Mouse (Mus musculus) ovary, postnatal 10 days (tissue): ENCODE data around the gene Kcnmb2.

Experiments
- DNase-seq: peaks from one replicate; pipeline ENCODE4 v3.0.0; 2022; ENCODE audit warnings: low spot score

Kcnmb2 gene

DNA sequence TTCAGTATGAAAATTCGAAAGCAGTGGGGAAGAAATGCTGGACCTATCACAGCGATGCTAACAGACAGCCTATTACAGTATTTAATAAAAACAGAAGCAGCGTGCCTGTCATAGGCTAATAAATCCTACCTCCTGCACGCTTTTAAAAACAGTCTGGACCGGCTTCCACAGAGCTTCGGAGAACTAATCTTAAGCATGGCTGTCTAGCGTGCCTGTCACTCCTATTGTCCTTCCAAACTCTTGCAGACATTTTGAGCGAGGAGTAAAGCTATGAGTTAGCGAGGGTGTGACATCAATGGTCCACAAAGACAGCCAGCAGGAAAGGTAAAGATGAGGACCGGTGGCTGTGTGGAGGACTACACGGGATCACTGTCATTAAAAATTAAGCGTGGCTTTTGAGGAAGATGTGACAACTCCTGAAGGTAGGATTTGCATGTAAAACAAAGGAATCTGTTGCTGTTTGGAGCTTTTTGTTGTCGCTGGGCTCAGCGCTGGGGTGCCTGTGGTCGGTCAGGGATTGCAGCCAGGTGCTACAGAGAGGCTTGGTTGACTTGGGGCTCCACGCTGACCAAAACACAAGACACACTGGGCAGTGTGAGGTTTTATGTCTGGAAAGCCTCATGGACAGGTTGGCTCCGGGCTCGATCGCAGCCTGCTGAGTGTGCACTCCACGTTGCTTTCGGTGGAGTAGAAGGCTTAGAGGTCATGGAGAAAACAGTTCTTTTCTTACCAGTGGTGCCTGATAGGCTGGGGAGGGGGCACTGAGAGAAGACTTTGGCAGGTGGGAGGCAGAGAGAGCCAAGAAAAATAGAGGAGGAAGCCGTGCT lies at the start of gene Kcnmb2:
TSS of gene Kcnmb2 (plus strand) at position 4 of the 827 bp plus-strand sequence.
- no peak for DNase-seq

- no peak for DNase-seq
These were observed 38.8 kb upstream of the Kcnmb2 start for GRCm38 (mm10) chr3:31863522-31863921.

DNA sequence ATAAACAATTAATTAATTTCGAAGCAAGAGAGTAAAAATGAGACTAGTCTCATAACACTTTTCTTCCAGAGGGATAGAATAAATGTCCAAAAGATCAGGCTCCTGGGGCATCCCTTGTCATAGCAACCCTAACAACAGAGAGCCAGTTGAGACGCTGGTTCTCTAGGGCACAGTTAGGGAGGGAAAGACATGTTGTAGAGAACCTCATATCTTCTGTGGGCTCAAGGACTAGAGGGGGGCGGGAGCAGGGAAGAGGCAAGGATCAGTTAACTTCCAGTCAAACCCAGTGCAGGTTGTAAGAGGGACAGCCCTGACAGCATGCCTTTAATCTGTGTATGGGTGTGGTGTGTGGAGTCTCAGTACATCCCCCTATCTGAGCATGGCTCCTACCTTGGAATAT lies 38.2 kb upstream of the Kcnmb2 start:
- no peak for DNase-seq

DNA sequence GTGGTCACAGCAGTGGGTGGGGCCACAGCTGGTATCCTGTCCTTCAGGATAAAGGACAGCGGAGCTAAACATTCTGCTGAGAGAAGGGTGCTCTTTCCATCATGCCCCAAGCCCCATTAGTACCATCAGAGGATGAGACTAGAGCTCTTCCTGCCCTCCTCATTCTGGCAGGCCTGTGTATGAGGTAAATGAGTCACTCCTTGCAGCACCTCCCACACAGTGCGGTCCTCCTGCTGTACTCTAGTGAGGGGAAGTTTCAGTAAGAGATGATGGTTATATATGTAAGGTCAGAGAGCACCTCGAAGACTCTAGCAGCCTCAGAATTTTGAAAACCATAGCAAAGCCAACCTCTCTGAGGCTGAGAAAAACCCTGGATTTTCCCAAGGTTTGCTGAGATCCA lies 30.8 kb upstream of the Kcnmb2 start:
- DNase-seq = no peak

GRCm38 (mm10) chr3:31882621-31883131 lies 19.6 kb upstream of the Kcnmb2 start:
- no peak for DNase-seq

- no peak for DNase-seq
These were observed 9.7 kb upstream of the Kcnmb2 start for GRCm38 (mm10) chr3:31892653-31893052.

DNA sequence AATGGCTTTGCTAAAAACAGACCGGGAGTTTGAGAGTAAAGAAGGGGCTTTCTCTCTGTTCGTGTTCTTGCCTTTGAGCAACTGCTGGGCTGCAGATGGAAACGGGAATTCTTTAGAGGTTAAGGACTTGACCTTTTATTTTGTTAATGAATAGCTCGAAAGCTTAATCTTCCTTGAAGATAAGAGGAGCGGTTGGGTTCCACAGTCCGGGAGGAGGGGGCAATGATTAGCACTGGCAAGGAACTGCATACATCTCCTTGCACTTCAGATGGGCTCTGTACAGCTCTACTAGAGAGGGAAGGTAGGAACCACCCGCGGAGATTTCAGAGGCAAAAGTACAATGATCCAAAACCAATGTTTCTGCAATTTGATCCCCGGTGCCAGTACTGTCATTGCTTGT lies 1.2 kb downstream of the Kcnmb2 start:
- DNase-seq = no peak

DNA sequence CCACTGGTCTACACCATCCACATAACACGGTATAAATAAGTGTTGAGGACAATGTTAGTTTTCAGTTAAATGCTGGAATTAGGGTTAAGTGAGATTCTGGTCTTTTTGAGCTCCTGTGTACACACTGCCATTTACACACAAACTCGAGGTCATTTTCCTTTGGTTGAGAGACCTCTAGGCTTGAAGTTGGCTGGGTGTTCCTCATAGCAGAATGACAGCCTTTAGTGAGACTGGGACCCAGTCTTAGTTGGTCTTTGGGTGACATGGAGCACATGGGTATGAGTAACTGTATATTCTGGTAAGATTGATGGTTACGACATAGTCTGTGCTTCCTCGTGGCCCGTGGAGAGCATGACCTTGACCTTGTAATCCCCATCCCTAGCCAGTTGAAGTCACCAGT lies 1.8 kb downstream of the Kcnmb2 start:
- no peak for DNase-seq

DNA sequence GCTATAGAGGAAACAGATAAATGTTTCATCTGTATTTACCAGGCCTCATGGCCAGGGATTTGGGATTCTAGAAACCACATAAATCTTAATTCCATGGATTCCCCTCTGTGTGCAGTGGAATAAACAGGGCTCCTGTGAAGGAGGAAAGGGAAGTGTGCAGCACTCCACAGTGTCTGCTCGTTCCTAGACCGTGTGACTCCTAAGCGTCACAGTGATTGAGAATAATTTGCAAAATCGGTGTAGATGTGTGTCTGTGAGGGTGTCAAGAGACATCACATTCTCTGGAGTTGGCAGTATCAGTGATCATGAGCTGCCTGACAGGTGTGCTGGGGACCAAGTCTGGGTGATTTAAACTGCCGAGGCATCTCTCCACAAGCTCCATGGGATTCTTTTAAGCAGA lies 8.9 kb downstream of the Kcnmb2 start:
- no peak for DNase-seq

GRCm38 (mm10) chr3:31911690-31912089 lies 9.4 kb downstream of the Kcnmb2 start:
- no peak for DNase-seq

GRCm38 (mm10) chr3:31928544-31928943 lies 26.2 kb downstream of the Kcnmb2 start:
- no peak for DNase-seq

DNA sequence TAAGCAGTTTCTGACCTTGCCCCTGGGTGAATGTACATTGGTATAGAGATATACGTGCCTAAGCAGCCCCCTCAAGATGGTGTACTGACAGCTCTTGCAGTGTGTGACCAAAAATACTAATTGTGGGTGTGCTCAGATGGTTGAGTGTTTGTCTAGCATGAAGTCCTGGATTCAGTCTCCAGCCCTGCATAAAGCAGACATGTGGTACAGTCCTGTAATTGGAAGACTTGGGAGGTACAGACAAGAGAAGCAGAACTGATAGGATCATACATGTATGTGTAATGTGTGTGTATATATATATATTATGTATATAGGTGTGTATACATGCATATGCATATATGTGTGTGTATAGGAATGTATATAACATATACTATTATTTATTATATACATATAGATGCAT lies 32.4 kb downstream of the Kcnmb2 start:
- DNase-seq = no peak

- DNase-seq = no peak
These were observed 39.2 kb downstream of the Kcnmb2 start for GRCm38 (mm10) chr3:31941478-31941877.

DNA sequence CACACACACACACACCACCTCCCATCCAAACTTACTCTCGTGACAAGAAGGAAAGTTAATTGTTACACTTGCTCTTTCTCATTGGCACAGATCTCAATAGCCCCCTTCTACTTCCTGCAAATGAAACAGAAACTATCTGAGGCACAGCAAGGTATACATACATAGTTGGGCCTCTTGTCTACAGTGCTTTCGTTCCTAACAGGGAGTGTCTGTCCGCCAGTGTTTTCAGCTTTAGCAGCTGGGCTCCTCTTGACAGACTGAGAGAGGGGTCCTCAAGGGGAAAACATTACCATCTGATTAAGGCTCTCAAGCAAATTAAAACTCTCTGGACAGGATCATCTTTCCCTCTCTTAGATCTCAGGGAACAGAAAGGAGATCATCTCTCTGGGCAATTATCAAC lies 51.9 kb downstream of the Kcnmb2 start:
- DNase-seq = no peak

DNA sequence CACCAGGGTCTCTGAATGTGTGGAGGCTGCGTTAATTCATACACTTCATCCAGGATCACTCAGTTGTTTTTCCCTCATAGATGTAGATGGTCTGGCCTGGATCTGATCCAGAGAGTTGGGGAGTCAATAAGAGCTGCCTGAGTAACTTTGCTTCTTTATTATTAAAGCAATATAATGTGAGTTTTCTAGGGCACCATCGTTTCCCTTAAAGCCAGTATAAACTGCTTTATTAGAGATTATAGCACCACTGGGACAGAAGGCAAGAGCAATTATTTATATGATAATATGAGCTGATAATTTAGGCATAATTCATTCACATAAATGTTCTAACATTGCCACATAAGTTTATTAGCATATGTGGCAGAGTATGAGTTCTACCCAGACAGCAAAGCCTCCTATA lies 52.7 kb downstream of the Kcnmb2 start:
- no peak for DNase-seq

- no peak for DNase-seq
These were observed 57.5 kb downstream of the Kcnmb2 start for GRCm38 (mm10) chr3:31959821-31960220.

DNA sequence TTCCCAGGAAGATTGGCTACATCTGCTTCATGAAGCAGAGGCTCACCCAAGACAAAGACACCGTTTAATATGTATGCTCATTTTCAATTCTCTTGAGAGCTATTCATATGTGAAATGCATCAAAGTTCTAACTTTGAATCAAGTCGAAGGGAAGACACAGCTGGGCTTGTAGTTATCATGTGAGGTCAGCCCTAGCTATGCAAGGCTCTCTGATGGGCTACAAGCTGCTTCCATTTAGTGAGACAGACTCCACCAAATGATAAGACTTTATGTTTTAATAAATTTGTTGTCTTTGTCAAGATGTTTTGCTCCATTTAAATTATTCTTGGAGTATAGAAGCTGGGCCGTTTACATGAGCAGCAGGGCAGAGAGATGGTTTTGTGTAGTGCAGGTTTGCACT lies 58.9 kb downstream of the Kcnmb2 start:
- no peak for DNase-seq

DNA sequence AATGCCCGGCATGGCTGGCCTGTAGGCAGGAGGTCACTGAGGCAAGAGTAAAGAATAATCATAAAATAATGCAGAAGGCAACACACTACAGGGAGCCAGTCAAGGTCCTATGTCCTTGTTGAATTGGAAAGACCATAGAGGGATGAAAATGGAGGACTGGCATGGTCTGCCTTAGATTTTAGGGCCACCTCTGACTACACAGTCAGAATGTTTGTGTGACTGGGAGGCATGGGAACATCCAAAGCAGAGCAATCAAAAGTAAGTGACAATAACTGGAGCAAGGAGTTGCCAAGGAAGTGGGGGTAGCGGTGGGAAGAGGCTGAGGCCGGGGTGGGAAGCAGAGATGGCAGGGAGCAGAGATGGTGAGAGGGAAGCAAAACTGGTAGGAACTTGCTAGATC lies 60.8 kb downstream of the Kcnmb2 start:
- no peak for DNase-seq

GRCm38 (mm10) chr3:31979661-31980060 lies 77.4 kb downstream of the Kcnmb2 start:
- DNase-seq = no peak

GRCm38 (mm10) chr3:31982444-31982843 lies 80.1 kb downstream of the Kcnmb2 start:
- no peak for DNase-seq

DNA sequence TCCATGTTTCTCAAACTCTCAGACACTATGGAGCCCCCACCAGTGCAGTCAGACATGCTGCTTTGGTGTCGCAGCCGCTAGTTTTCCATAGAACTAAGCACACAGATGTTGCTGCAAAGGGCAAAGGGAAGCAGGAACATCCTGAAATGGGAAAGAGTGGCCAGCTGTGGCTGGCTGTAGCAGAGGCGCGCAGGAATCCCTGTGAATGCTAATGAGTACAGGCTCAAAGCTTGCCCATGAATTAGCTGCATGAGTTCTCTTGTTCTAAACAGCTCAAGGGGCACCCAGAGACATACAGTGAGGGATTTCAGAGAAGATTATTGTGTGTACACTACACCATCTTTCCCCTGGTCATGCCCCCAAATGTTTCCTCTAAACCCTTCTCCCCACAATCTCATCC lies 82.8 kb downstream of the Kcnmb2 start:
- DNase-seq = no peak

DNA sequence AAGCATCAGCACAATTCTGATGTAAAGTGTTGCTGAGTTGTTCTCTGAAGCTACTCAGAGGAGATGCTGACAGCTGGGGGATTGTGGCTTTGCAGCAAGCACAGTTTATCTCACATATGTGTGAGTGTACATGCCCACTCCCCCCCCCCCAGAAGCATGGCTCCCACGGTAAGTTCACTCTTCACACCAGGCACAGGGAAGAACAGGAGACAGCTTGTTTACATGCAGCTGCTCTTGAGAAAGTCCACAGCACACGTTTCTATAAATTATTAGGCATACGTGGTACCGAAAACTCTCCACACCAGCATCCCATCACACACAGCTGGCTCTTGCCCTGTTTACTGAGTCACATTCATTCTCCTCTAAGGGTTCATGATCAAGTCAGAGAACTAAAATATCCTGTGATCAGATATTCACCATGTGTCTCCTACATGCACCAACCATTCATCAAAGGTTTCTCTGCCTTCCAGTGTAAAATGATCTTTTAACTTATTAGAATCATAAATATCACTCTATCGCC lies 89.3 kb downstream of the Kcnmb2 start:
- no peak for DNase-seq

DNA sequence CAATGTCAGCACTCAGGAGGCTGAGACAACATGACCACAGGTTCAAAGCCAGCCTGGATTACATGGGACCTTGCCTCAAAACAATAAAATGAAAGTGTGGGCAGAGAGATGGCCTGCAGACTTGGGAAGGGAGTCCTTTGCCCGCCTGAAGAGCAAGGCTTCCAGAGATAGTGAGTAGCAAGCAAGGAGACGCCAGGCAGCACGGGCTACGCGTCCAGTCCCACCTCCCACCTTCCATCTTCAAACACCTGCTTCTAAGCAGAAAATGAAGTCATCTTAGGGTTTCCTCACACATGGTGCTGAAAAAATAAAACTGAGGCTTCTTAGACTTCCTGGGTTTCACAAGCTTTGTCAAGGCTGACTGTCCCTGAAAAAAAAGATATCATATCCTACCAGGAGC lies 109.3 kb downstream of the Kcnmb2 start:
- no peak for DNase-seq
